Mouse (Mus musculus): ENCODE measurements around the gene Tmsb4x. TPM values are rescaled to one million over a fixed set of nuclear protein-coding genes. Genes with fewer than 3 reads are reported as not detected.

Tmsb4x gene
- total RNA-seq (2021) = 100 to 1,000 TPM; 896 to 982 TPM

GRCm38 (mm10) chrX:167208978-167209754 lies at the start of gene Tmsb4x:
Tmsb4x (minus strand) TSS chrX:167209315.
- intact Hi-C loops (cut with DNase I) = loop anchor here (5.0 to 10.0 kb wide), 4 partner anchors 102 to 547 kb away; no protein-coding TSS in a partner anchor
- DNase-seq (ENCODE audit: low spot score in 2 of 2) = peak; percentile 77 to 79

GRCm38 (mm10) chrX:167241736-167242135 lies 32.6 kb upstream of the Tmsb4x start:
- DNase-seq (ENCODE audit: low spot score in 2 of 2) = no peak
- intact Hi-C loops (cut with DNase I) = no loop called here

- intact Hi-C loops (cut with DNase I) = no loop called here
- no peak for DNase-seq (ENCODE audit: low spot score in 2 of 2)
These were observed 30.3 kb upstream of the Tmsb4x start for GRCm38 (mm10) chrX:167239293-167239921.

GRCm38 (mm10) chrX:167233104-167233687 lies 24.1 kb upstream of the Tmsb4x start:
- intact Hi-C loops (cut with DNase I) = loop anchor here (1.0 to 5.0 kb wide), 2 partner anchors 572 to 1066 kb away; no protein-coding TSS in a partner anchor
- peak; percentile 47 to 58 for DNase-seq (ENCODE audit: low spot score in 2 of 2)

- intact Hi-C loops (cut with DNase I) = loop anchor here (5.0 kb wide), 1 partner anchor 1064 kb away; no protein-coding TSS in a partner anchor
- DNase-seq (ENCODE audit: low spot score in 2 of 2) = no peak
These were observed 22.0 kb upstream of the Tmsb4x start for GRCm38 (mm10) chrX:167231150-167231549.

GRCm38 (mm10) chrX:167229819-167230218 lies 20.7 kb upstream of the Tmsb4x start:
- intact Hi-C loops (cut with DNase I) = loop anchor here (5.0 kb wide), 1 partner anchor 1063 kb away; no protein-coding TSS in a partner anchor
- DNase-seq (ENCODE audit: low spot score in 2 of 2) = no peak

GRCm38 (mm10) chrX:167229206-167229605 lies 20.1 kb upstream of the Tmsb4x start:
- intact Hi-C loops (cut with DNase I) = no loop called here
- DNase-seq (ENCODE audit: low spot score in 2 of 2) = no peak

GRCm38 (mm10) chrX:167227756-167228155 lies 18.6 kb upstream of the Tmsb4x start:
- no peak for DNase-seq (ENCODE audit: low spot score in 2 of 2)
- intact Hi-C loops (cut with DNase I) = no loop called here

- intact Hi-C loops (cut with DNase I) = no loop called here
- DNase-seq (ENCODE audit: low spot score in 2 of 2) = no peak
These were observed 18.0 kb upstream of the Tmsb4x start for GRCm38 (mm10) chrX:167227138-167227537.

- intact Hi-C loops (cut with DNase I) = no loop called here
- no peak for DNase-seq (ENCODE audit: low spot score in 2 of 2)
These were observed 17.5 kb upstream of the Tmsb4x start for GRCm38 (mm10) chrX:167226570-167226969.

- DNase-seq (ENCODE audit: low spot score in 2 of 2) = no peak
- intact Hi-C loops (cut with DNase I) = no loop called here
These were observed 3.6 kb upstream of the Tmsb4x start for GRCm38 (mm10) chrX:167212707-167213106.

- DNase-seq (ENCODE audit: low spot score in 2 of 2) = no peak
- intact Hi-C loops (cut with DNase I) = no loop called here
These were observed 2.9 kb upstream of the Tmsb4x start for GRCm38 (mm10) chrX:167211871-167212555.

GRCm38 (mm10) chrX:167210319-167210728 lies 1.2 kb upstream of the Tmsb4x start:
- intact Hi-C loops (cut with DNase I) = no loop called here
- no peak for DNase-seq (ENCODE audit: low spot score in 2 of 2)

- no peak for DNase-seq (ENCODE audit: low spot score in 2 of 2)
- intact Hi-C loops (cut with DNase I) = loop anchor here (5.0 to 10.0 kb wide), 4 partner anchors 103 to 548 kb away; no protein-coding TSS in a partner anchor
These were observed 713 bp upstream of the Tmsb4x start for GRCm38 (mm10) chrX:167209828-167210227.

GRCm38 (mm10) chrX:167208506-167208820 lies 652 bp downstream of the Tmsb4x start:
- DNase-seq (ENCODE audit: low spot score in 2 of 2) = peak; percentile 25 to 28
- intact Hi-C loops (cut with DNase I) = loop anchor here (5.0 to 10.0 kb wide), 4 partner anchors 101 to 546 kb away; no protein-coding TSS in a partner anchor

- DNase-seq (ENCODE audit: low spot score in 2 of 2) = peak; percentile 22 to 26
These were observed 1.2 kb downstream of the Tmsb4x start for GRCm38 (mm10) chrX:167207741-167208505.

GRCm38 (mm10) chrX:167205813-167206520 lies 3.1 kb downstream of the Tmsb4x start:
- intact Hi-C loops (cut with DNase I) = loop anchor here (5.0 to 10.0 kb wide), 4 partner anchors 99 to 544 kb away; no protein-coding TSS in a partner anchor

More at GRCm38 (mm10) chrX:167207741-167208505, 1.2 kb downstream of the Tmsb4x start:
- intact Hi-C loops (cut with DNase I) = loop anchor here (5.0 to 10.0 kb wide), 4 partner anchors 101 to 546 kb away; no protein-coding TSS in a partner anchor

GRCm38 (mm10) chrX:167201365-167201764 lies 7.8 kb downstream of the Tmsb4x start:
- intact Hi-C loops (cut with DNase I) = loop anchor here (10.0 kb wide), 1 partner anchor 407 kb away; no protein-coding TSS in a partner anchor
- no peak for DNase-seq (ENCODE audit: low spot score in 2 of 2)

More at GRCm38 (mm10) chrX:167205813-167206520, 3.1 kb downstream of the Tmsb4x start:
- no peak for DNase-seq (ENCODE audit: low spot score in 2 of 2)
